Mouse (Mus musculus): ENCODE data around the gene Trim11. TPM values are rescaled to one million over a fixed set of nuclear protein-coding genes. Genes with fewer than 3 reads are reported as not detected.
A peak's percentile ranks its signal among the peaks of the same experiment; 100 is the strongest.

The Trim11 gene
- total RNA-seq, 1 experiment from 2014 or later, result 21.0 TPM

DNA sequence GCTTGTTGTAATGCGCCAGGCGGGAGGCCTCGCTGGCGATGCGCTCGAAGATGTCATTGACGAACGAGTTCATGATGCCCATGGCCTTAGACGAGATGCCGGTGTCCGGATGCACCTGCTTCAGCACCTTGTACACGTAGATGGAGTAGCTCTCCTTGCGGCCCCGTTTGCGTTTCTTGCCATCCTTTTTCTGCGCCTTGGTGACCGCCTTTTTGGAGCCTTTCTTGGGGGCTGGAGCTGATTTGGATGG, 23.8 kb upstream of the Trim11 start:
- ATAC-seq (replicated peaks in 1 of 2; ENCODE audit: insufficient read depth in 1 of 2, low FRiP score in 2 of 2, low TSS enrichment in 1 of 2, low read depth in 1 of 2, poor library complexity in 2 of 2, severe bottlenecking in 2 of 2), result peak; percentile 12 to 23; a peak in 3 of 4 replicates

DNA sequence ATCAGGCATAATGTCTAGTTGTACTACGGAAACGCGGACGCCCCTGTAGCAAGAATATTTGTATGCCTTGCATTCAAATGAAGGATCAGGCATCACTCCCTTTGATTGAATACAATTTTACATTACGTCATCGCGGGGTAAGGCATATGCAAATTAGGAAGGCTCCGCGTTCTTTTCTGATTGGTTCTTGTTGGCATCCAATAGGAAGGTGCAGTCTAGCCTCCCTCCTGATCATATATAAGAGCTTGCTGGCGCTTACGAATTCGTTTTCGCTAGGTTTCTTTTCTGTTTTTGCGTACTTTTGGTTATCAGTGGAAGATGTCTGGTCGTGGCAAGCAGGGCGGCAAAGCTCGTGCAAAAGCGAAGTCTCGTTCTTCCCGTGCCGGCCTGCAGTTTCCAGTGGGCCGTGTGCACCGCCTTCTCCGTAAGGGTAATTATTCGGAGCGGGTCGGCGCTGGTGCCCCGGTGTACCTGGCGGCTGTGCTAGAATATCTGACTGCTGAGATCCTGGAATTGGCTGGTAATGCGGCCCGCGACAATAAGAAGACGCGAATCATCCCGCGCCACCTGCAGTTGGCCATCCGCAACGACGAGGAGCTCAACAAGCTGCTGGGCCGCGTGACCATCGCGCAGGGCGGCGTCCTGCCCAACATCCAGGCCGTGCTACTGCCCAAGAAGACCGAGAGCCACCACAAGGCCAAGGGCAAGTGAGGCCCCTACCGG, 23.3 kb upstream of the Trim11 start, which contains the start of the genes Hist3h2a and Trim17:
Gene Hist3h2a (plus strand): TSS at position 266 of the 723 bp plus-strand sequence.
Gene Trim17 (plus strand): TSS at position 266 of the 723 bp plus-strand sequence.
- peak; percentile 74 to 88 for ATAC-seq (replicated peaks in 1 of 2; ENCODE audit: insufficient read depth in 1 of 2, low FRiP score in 2 of 2, low TSS enrichment in 1 of 2, low read depth in 1 of 2, poor library complexity in 2 of 2, severe bottlenecking in 2 of 2)

DNA sequence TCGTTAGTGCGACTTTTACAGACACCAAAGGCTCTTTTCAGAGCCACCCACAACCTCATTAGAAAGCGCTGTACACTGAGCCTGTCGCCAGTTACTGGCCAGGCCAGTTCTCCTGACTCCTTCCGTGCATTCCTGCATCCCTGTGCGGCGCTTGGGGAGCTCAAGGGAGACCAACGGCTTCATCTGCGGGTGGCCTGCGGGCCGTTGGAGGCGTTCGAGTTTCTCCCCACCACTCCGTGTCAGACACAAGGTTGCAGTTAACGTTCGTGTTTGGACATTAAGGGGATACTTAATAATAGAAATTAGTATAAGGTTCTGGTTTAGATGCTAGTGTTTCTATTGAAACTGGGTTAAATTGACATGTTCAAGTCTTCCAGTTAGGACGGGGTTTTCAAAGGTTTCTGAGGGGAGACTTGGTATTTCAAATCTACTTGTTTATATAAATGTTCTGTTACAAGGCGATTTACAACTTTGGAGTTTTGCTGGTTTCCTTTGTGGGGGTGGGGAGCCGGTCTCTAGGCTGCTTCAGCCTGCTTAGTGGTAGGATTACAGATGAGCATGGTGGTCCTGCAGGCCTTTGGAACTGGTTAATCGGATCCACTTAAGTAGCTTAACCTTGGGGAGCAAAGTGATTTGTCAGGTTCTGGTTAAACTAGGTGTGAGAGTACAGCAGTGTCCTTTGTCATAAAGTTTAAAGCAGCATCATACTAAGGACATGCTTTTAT, 22.6 kb upstream of the Trim11 start:
- ATAC-seq (replicated peaks in 1 of 2; ENCODE audit: insufficient read depth in 1 of 2, low FRiP score in 2 of 2, low TSS enrichment in 1 of 2, low read depth in 1 of 2, poor library complexity in 2 of 2, severe bottlenecking in 2 of 2), result no peak; a peak in 1 of 4 replicates

DNA sequence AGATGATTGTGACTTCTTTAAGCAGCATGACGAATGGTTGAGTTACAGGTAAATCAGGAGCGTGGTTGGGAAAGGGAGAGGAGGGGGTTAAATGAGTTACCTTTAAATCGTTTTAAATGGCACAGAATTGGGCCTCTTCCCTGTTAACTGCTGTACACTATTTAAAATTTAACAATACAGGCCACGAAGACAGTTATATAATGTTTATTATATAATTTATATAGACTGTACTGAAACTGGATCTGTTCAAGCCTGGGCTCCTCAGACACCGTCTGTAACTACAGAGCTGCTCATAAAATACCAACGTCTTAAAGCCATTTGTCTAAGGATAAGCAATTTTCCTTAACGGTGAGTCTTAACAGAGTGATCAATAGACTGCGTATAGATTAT, 22.0 kb upstream of the Trim11 start:
- no peak for ATAC-seq (replicated peaks in 1 of 2; ENCODE audit: insufficient read depth in 1 of 2, low FRiP score in 2 of 2, low TSS enrichment in 1 of 2, low read depth in 1 of 2, poor library complexity in 2 of 2, severe bottlenecking in 2 of 2)

DNA sequence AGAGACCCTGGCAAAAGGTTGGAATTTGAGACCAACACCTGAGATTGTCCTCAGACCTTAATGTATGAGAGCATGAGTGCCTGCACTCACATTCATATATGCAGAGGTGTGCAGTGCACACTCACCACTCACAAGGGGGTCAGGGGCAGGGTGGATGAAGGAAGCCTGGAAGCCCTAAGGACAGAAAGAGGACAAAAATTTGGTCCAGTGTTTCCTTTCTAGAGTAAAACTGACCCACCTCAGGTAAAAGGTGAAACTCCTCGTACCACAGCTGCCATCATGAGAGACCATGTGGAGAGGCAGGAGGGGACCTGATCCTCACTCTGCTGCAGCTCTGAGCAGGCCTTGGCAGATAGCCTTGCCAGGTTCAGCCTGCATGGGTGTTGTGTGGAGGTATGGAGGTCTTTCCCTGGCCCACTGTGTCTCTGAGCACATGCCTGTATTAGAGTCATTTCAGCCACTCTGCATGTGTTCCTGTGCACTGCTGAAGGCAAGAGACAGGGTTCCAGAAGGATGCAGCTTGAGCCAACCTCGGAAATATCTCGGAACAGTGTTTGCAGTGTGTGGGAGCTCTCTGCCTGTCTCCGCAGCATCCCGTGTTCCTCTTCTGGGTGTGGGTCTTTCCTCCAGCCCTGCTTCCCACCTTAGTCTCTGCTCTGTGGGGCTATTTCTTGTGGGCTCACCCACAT, 20.5 kb upstream of the Trim11 start:
- ATAC-seq (replicated peaks in 1 of 2; ENCODE audit: insufficient read depth in 1 of 2, low FRiP score in 2 of 2, low TSS enrichment in 1 of 2, low read depth in 1 of 2, poor library complexity in 2 of 2, severe bottlenecking in 2 of 2), result no peak

DNA sequence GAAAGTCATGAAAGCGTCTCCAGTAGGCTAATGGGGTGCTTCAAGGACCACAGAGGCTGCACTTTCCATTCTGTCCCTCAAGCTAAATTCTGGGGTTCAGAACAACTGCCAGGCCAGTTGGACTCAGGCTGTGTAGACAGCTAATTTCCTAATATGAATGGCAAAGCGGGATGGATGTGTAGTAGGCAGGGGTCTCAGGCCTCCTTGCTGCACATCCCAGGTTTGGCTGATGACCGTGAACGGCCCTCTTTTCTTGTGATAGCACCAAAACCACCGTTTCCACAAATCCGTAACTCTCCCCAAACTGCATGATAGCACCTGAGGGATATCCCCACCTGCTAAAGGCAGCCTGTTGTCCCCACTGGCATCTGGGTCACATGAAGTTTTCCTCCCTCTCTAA, 19.4 kb upstream of the Trim11 start:
- no peak for ATAC-seq (replicated peaks in 1 of 2; ENCODE audit: insufficient read depth in 1 of 2, low FRiP score in 2 of 2, low TSS enrichment in 1 of 2, low read depth in 1 of 2, poor library complexity in 2 of 2, severe bottlenecking in 2 of 2)

DNA sequence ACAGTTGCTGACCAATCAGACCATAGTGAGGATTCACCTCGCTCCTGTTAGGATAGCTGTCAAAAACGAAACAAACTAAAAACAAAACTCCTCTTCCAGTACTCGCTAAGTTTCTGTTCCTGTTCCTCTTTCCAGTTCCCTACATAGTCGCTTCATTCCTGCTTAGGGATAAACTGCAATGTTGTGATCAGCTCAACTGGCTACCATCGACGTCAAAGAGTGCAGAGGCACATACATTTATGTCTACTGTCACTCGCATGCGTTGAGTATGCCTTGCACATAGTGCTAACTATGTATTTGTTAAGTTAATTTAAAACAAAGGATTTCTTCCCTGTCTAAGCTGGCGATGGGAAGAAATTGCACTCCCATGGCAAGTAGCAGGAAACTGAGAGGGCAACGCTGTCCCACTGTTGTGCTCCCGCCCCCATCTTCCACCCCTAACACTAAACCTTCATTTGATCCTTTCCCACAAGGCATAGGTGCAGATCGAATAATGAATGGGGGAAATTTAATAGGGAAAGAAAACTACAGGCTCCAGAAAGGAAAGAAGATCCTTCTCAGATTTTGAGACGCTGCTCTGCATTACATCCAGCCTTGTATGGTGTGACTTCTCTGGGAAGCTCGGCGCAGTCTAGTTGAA, 18.6 kb upstream of the Trim11 start:
- ATAC-seq (replicated peaks in 1 of 2; ENCODE audit: insufficient read depth in 1 of 2, low FRiP score in 2 of 2, low TSS enrichment in 1 of 2, low read depth in 1 of 2, poor library complexity in 2 of 2, severe bottlenecking in 2 of 2), result no peak

DNA sequence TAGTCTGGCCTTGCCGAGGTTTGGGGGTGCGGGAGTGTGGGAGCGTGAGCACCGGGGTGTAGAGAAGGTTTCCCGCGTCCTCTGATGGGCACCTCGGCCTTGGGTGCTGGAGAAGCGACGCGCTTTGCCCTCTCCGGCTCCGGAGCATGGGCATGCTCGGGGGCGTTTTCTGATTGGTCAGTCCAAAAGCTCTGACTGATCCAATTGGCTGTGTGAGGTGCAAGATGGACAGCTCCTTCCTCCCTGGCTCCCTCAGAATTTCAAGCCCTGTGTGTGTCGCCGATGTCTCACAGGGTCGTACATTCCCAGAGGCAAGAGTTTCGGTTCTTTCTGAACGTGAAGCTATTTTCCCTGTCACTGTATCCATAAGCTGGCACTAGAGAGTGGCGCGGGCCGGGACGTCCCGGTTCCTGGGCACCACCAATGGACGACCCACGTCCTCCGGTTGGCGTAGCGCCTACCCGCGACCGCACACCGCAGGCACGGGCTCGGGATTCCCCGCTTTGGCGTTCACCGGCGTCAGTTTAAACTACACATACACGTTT, 17.9 kb upstream of the Trim11 start:
- ATAC-seq (replicated peaks in 1 of 2; ENCODE audit: insufficient read depth in 1 of 2, low FRiP score in 2 of 2, low TSS enrichment in 1 of 2, low read depth in 1 of 2, poor library complexity in 2 of 2, severe bottlenecking in 2 of 2), result peak; percentile 80 to 91

DNA sequence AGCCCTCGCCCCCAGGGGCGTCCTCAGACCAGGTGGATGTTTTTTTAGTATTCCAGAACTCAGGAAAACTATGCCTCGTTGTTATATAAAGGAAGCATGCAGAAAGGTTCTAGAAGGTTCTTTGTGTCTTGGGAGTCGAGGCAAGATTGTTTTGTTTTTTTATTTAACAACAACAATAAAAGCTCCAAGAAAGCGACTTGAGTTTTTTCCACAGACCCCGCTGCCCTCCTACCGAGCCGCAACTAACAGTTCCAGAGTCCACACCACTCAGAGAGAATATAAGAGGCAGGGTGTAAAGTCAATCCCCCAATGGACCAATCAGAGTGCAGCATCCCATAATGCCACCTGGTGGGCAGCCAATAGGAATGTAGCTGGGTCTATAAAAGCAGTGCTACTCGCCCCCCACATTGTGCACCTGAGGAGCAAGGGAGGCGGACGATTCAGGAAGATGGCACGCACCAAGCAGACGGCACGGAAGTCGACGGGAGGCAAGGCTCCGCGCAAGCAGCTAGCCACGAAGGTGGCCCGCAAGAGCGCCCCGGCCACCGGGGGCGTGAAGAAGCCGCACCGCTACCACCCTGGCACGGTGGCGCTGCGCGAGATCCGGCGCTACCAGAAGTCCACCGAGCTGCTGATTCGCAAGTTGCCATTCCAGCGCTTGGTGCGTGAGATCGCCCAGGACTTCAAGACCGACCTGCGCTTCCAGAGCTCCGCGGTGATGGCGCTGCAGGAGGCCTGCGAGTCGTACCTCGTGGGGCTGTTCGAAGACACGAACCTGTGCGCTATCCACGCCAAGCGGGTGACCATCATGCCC, 16.3 kb upstream of the Trim11 start:
- no peak for ATAC-seq (replicated peaks in 1 of 2; ENCODE audit: insufficient read depth in 1 of 2, low FRiP score in 2 of 2, low TSS enrichment in 1 of 2, low read depth in 1 of 2, poor library complexity in 2 of 2, severe bottlenecking in 2 of 2)

DNA sequence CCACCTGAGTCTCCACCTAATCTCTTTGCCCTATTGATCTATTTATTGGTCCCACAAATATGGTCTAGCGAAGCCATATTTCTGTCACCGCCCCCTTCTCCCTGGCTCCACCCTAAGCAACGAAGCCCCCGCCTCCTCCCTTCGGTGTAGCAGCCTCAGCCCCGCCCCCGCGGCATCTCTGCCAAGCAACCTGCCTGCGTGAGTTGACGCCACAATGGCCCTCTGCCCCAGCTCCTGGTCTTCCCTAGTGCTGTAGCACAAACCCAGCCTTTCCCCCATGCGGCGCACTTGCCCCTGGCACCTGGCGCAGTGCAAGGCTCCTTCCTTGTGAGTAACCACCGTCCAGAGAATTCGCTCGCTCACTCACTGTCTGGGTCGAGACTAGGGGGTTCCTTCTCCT, 14.3 kb upstream of the Trim11 start:
- ATAC-seq (replicated peaks in 1 of 2; ENCODE audit: insufficient read depth in 1 of 2, low FRiP score in 2 of 2, low TSS enrichment in 1 of 2, low read depth in 1 of 2, poor library complexity in 2 of 2, severe bottlenecking in 2 of 2), result no peak; a peak in 1 of 4 replicates

DNA sequence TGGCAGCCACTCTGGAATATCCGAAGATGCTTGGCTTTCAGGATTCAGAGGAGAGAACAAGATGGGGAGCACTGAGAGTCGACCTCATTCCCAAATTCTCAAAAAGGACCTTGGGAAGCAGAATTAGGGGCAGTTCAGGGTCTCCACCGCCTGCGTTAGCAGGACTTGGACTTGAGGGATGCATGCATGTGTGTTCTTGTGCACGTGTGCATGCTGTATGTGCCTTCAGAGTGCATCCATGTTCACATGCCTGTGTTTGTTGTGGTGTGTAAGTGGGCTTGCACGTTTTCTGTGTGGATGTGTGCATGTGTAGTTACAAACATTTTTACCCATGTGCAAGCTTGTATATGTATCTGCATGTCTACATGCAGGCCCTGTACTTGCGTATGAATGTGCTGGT, 13.7 kb upstream of the Trim11 start:
- no peak for ATAC-seq (replicated peaks in 1 of 2; ENCODE audit: insufficient read depth in 1 of 2, low FRiP score in 2 of 2, low TSS enrichment in 1 of 2, low read depth in 1 of 2, poor library complexity in 2 of 2, severe bottlenecking in 2 of 2)

DNA sequence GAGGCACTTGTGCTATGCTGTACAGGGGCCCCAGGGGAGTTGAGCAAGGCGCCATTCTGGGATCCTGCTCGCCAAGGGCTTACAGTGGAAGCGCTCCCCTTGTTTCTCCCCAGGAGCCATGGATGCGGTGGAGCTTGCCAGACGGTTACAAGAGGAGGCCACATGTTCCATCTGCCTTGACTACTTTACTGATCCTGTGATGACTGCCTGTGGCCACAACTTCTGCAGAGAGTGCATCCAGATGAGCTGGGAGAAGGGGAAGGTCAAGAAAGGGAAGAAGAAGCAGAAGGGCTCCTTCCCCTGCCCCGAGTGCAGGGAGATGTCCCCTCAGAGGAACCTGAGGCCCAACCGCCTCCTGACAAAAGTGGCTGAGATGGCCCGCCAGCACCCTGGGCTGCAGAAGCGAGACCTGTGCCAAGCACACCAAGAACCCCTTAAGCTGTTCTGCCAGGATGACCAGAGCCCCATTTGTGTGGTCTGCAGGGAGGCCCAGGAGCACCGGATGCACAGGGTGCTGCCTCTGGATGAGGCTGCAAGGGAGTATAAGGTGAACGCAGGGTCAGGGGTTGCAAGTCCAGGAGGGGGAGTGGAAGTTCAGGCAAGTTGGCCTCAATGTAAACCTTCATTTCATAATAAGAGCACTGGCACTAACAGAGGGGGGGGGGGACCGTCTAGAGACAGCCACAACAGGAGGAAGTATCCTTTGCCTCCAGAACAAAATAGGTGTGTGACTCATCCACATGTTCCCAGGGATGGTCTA, 12.7 kb upstream of the Trim11 start:
- no peak for ATAC-seq (replicated peaks in 1 of 2; ENCODE audit: insufficient read depth in 1 of 2, low FRiP score in 2 of 2, low TSS enrichment in 1 of 2, low read depth in 1 of 2, poor library complexity in 2 of 2, severe bottlenecking in 2 of 2)

DNA sequence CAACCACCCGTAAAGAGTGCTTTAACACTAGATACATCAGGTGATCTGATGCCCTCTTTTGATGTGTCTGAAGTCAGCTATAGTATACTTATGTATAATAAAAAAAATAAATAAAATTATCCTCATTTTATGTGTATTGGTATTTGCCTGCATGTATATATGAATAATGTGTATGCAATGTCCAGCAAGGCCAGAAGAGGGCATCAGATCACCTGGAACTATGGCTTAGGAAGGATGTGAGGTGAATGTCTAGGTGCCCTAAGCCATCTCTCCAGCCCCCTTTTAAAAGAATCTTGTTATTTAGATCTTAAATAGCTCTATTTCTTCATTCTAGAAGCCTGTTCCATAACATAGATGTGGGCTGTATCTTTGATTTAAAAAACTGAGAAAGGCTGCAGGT, 10.5 kb upstream of the Trim11 start:
- ATAC-seq (replicated peaks in 1 of 2; ENCODE audit: insufficient read depth in 1 of 2, low FRiP score in 2 of 2, low TSS enrichment in 1 of 2, low read depth in 1 of 2, poor library complexity in 2 of 2, severe bottlenecking in 2 of 2), result no peak; a peak in 1 of 4 replicates

DNA sequence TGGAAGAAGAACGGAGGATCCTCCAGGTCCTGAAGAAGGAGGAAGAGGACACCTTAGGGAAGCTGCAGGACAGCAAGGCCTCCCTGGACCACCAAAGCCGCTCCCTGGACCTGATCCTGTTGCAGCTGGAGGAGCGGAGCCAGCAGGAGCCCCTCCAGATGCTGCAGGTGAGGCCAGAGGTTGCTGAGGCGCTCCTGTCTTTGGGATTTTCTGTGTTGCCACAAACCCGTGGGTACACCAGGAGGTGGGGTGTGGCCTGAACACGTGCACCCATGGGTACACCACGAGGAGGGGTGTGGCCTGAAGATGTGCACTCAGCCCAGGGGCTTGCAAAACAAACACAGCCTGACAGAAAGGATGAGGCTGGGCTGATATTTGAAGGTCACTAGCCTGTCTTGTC, 9.3 kb upstream of the Trim11 start:
- ATAC-seq (replicated peaks in 1 of 2; ENCODE audit: insufficient read depth in 1 of 2, low FRiP score in 2 of 2, low TSS enrichment in 1 of 2, low read depth in 1 of 2, poor library complexity in 2 of 2, severe bottlenecking in 2 of 2), result no peak

DNA sequence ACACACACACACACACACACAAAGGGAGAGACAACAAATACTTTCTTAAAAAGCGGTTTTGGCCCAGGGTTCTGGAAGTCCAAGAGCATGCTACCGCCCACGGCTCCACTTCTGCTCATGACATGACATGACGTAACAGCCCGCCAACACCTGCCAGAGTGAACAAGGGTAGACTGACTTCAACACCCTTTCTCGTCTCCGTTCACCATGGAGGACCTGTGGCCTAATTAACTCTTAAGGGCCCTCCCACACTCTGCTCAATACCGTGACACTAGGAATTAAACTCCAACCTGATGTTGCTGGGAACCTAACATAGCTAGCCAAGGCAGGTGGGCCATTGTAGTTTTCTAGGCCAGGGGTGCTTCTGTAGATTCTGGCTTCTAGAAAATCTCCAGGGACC, 8.9 kb upstream of the Trim11 start:
- no peak for ATAC-seq (replicated peaks in 1 of 2; ENCODE audit: insufficient read depth in 1 of 2, low FRiP score in 2 of 2, low TSS enrichment in 1 of 2, low read depth in 1 of 2, poor library complexity in 2 of 2, severe bottlenecking in 2 of 2)

DNA sequence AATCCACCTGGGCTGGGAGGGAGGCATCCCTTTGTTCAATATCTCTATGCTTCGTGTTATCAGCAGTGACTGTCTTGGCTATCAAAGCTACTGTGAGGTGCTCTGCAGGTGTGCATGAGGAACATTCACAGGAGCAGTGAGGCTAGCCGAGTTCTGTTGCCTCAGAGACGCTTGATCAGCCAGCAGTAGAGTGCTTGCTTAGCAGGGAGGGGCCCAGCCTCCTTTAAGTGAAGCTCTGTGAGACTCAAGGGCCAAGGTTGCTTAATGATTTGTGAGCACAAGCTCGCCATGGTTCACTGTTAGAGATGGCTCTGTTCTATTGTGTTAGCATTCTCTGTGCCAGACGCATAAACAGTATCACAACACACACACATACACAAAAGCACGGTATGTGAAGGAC, 8.2 kb upstream of the Trim11 start:
- ATAC-seq (replicated peaks in 1 of 2; ENCODE audit: insufficient read depth in 1 of 2, low FRiP score in 2 of 2, low TSS enrichment in 1 of 2, low read depth in 1 of 2, poor library complexity in 2 of 2, severe bottlenecking in 2 of 2), result no peak
